Mouse (Mus musculus) kidney, postnatal 0 days (tissue): ENCODE measurements around the gene Lime1. TPM values are rescaled to one million over a fixed set of nuclear protein-coding genes. Genes with fewer than 3 reads are reported as not detected.

Source experiments
- ATAC-seq: fragments of 200-750 bp; cut with Nextera tagmentation; replicated peaks from 2 replicates; pipeline ENCODE4 v1.8.0; 2017; ENCODE audit warnings: low read depth, moderate number of reproducible peaks, moderate TSS enrichment, moderate library complexity; ENCODE audit not compliant: low FRiP score
- DNase-seq: peaks from one replicate; pipeline ENCODE4 v3.0.0-alpha.2; 2016; ENCODE audit warnings: low spot score
- H3K27ac ChIP-seq: fragments of 300-500 bp; sonication (generic); 2 replicates; pipeline ENCODE4 v1.5.1; 2014; ENCODE audit warnings: mild to moderate bottlenecking
- H3K27me3 ChIP-seq: fragments of 300-500 bp; sonication (generic); 2 replicates; pipeline ENCODE4 v1.6.1; 2014; ENCODE audit warnings: low read length, mixed read lengths; ENCODE audit not compliant: insufficient read depth
- H3K36me3 ChIP-seq: fragments of 300-500 bp; sonication (generic); 2 replicates; pipeline ENCODE4 v1.6.1; 2014; ENCODE audit warnings: low read length, mixed read lengths; ENCODE audit not compliant: insufficient read depth
- H3K4me1 ChIP-seq: fragments of 300-500 bp; sonication (generic); replicated peaks from 2 replicates; pipeline ENCODE4 v1.6.1; 2014; ENCODE audit warnings: antibody characterized with exemption, low read length, mixed read lengths; ENCODE audit not compliant: insufficient read depth
- H3K4me2 ChIP-seq: fragments of 300-500 bp; sonication (generic); 2 replicates; pipeline ENCODE4 v1.6.1; 2014; ENCODE audit warnings: mild to moderate bottlenecking, low read length, moderate library complexity, mixed read lengths
- H3K4me3 ChIP-seq: fragments of 300-500 bp; sonication (generic); replicated peaks from 2 replicates; pipeline ENCODE4 v1.5.1; 2014; ENCODE audit warnings: low read depth, low read length
- H3K9ac ChIP-seq: fragments of 300-500 bp; sonication (generic); 2 replicates; pipeline ENCODE4 v1.6.1; 2014; ENCODE audit warnings: low read depth, low read length
- H3K9me3 ChIP-seq: fragments of 300-500 bp; sonication (generic); replicated peaks from 2 replicates; pipeline ENCODE4 v1.6.1; 2016; ENCODE audit warnings: low read length, inconsistent platforms, mixed read lengths
- CTCF ChIP-seq: IDR thresholded peaks from 2 replicates; pipeline ENCODE4 v1.5.1; 2016; ENCODE audit warnings: antibody characterized with exemption, low read depth, mild to moderate bottlenecking, moderate library complexity
- WGBS: fragments of 180-500 bp; shearing (Covaris S2); extraction: QIAGEN DNeasy Blood & Tissue Kit; methylation state at CpG from one replicate; pipeline ENCODE4 v1.1.7; 2014; 5-methylcytosine and 5-hydroxymethylcytosine counted together
- polyA plus RNA-seq: library from polyadenylated mRNA; unstranded; fragments of >200 nt; fragmentation: Nextera tagmentation; extraction: Ambion mirVana; gene quantifications from 2 replicates; pipeline ENCODE4 v1.2.1, GENCODE M21; 2015

The Lime1 gene
- polyA plus RNA-seq, 1 experiment from 2014 or later, result 14.7 TPM

- H3K4me3 ChIP-seq, result no peak overlapping the region
- H3K27me3 ChIP-seq, result no peaks in the 10 kb centered on the region
- H3K9me3 ChIP-seq, result no peaks in the 10 kb centered on the region
- peaks cover 47% of the 10 kb centered on the region for H3K36me3 ChIP-seq
- 85% methylated on average over 5 of the region's 5 CpGs for WGBS
- DNase-seq (no peak), ATAC-seq (no peak)
- H3K27ac ChIP-seq, result no peak overlapping the region
- no peak overlapping the region for H3K9ac ChIP-seq
- no peak overlapping the region for H3K4me2 ChIP-seq
- TF ChIP-seq CTCF, result no peak
- no peaks in the 10 kb centered on the region for H3K4me1 ChIP-seq
These were observed 1.2 kb upstream of the Lime1 start for GRCm38 (mm10) chr2:181378701-181379100.

GRCm38 (mm10) chr2:181380251-181380650, 373 bp downstream of the Lime1 start:
- Histone ChIP-seq H3K4me3 (no peak overlapping the region), H3K27ac (no peak overlapping the region), H3K9me3 (no peaks in the 10 kb centered on the region), H3K9ac (no peak overlapping the region), H3K27me3 (no peaks in the 10 kb centered on the region), H3K4me2 (no peak overlapping the region), H3K36me3 (peaks cover 47% of the 10 kb centered on the region), H3K4me1 (no peaks in the 10 kb centered on the region)
- ATAC-seq (no peak), DNase-seq (no peak)
- 74% methylated on average over 5 of the region's 5 CpGs for WGBS
- TF ChIP-seq CTCF, result no peak

DNA sequence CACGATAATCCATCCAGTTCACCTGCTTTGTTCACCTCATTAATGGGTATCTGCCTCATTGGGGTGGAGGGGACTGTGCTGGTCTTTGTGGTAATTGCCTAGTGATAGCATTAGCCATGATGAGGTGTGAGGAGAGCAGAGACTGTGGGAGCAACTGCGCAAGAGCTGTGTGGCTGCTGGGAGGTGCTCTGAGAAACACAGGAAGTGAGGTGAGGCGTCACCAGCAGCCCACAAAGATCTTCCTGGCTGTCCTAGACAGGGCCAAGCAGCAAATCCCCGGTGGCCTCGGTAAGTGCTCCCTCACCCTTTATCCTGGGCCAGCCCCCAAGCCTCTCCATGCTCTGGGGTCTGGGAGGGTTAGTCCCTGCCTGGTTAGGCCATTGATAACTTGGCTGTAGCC, 1.2 kb downstream of the Lime1 start:
- WGBS, result 76% methylated on average over 5 of the region's 5 CpGs
- H3K4me2 ChIP-seq, result no peak overlapping the region
- no peak for ATAC-seq

GRCm38 (mm10) chr2:181381631-181382306, 1.9 kb downstream of the Lime1 start:
- no peak for DNase-seq
- no peak overlapping the region for H3K27ac ChIP-seq
- no peak overlapping the region for H3K4me3 ChIP-seq
- no peak overlapping the region for H3K9ac ChIP-seq
- H3K4me2 ChIP-seq, result no peak overlapping the region
- no peaks in the 10 kb centered on the region for H3K9me3 ChIP-seq
- no peaks in the 10 kb centered on the region for H3K27me3 ChIP-seq
- peaks cover 61% of the 10 kb centered on the region for H3K36me3 ChIP-seq
- ATAC-seq, result no peak
- TF ChIP-seq CTCF, result no peak
- 82% methylated on average over 6 of the region's 6 CpGs for WGBS
- no peaks in the 10 kb centered on the region for H3K4me1 ChIP-seq

More for the DNA sequence above, 1.2 kb downstream of the Lime1 start:
- DNase-seq, result no peak
- Histone ChIP-seq H3K9me3 (no peaks in the 10 kb centered on the region), H3K4me3 (no peak overlapping the region), H3K27ac (no peak overlapping the region), H3K36me3 (peaks cover 54% of the 10 kb centered on the region), H3K9ac (no peak overlapping the region), H3K27me3 (no peaks in the 10 kb centered on the region), H3K4me1 (no peaks in the 10 kb centered on the region)
- no peak for TF ChIP-seq CTCF

DNA sequence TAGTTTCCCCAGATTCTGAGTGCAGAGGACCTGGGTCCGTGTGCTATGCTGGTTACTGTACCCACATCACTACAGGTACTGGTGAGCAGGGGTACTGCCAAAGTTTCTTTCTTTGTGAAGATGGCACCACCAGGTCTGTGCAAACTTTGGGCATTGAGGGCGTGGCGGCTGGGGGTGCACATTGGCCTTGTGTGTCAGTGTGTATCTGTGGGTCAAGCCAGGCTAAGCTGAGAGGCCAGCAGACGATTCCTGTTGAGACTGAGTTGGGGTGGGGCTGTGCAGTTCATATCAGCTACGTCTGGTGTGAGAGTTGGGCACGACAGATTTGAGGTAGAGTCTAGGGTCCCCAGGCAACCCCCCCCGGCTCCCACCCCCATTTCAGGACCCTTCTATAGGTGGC, 4.6 kb downstream of the Lime1 start:
- H3K27ac ChIP-seq, result peak overlapping the region; percentile 25; the same call in 1 of the 2 replicates
- no peaks in the 10 kb centered on the region for H3K27me3 ChIP-seq
- TF ChIP-seq CTCF, result no peak
- H3K4me1 ChIP-seq, result no peaks in the 10 kb centered on the region
- H3K4me3 ChIP-seq, result no peak overlapping the region
- no peak overlapping the region for H3K4me2 ChIP-seq
- H3K9me3 ChIP-seq, result no peaks in the 10 kb centered on the region
- H3K36me3 ChIP-seq, result peaks cover 51% of the 10 kb centered on the region
- no peak for ATAC-seq
- no peak overlapping the region for H3K9ac ChIP-seq
- WGBS, result 84% methylated on average over 7 of the region's 7 CpGs
- no peak for DNase-seq

DNA sequence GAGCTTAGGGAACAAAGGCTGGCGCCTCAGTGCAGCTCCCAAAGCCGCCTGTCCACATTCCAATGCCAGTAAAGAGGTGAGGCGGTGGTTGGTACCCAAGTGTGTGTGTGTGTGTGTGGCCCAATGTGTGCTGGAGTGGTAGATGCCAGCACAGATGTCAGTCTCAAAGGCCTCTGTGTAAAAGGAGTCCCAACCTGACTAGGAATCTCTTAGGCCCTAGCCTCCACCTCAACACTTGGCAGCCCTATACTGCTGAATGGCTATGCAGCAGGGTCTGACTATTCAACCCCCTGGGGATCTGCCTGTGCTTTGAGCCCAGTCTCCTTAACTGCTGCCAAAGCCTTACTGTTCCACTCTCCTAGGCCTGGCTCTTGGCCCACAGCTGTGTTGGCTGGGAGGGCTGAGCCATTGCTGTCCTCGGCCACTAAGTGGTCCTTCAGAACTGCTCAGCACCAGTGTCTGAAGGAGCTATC, 5.1 kb downstream of the Lime1 start:
- Histone ChIP-seq H3K9me3 (no peaks in the 10 kb centered on the region), H3K9ac (no peak overlapping the region), H3K4me3 (no peak overlapping the region), H3K27me3 (no peaks in the 10 kb centered on the region), H3K36me3 (peaks cover 47% of the 10 kb centered on the region), H3K4me1 (no peaks in the 10 kb centered on the region), H3K27ac (peak overlapping the region; percentile 25; the same call in 1 of the 2 replicates), H3K4me2 (no peak overlapping the region)
- peak; percentile 13 for DNase-seq
- no peak for TF ChIP-seq CTCF
- 75% methylated on average over 4 of the region's 4 CpGs for WGBS
- ATAC-seq, result no peak; the same call in 1 of the 2 replicates
